Mouse (Mus musculus) T-helper 2 cell (primary cell): ENCODE data around the gene Ccl9.

Experiments
- in situ Hi-C: fragments of 300-600 bp; cut with MboI, MseI; formaldehyde crosslinking; loops from one replicate; pipeline ENCODE4 v1.15.1; 2025; ENCODE audit warnings: high pct_unique_total_duplicates

The Ccl9 gene

GRCm38 (mm10) chr11:83578186-83578760 lies at the start of gene Ccl9:
TSS of gene Ccl9 (minus strand) at chr11:83578636.
- in situ Hi-C loops, result no loop called here

GRCm38 (mm10) chr11:83623586-83623985 lies 45.1 kb upstream of the Ccl9 start:
- in situ Hi-C loops, result loop anchor here (25.0 kb wide), 1 partner anchor 1114 kb away; no protein-coding TSS in a partner anchor

- in situ Hi-C loops, result loop anchor here (25.0 kb wide), 1 partner anchor 1118 kb away; no protein-coding TSS in a partner anchor
Observed at GRCm38 (mm10) chr11:83619037-83619436, 40.6 kb upstream of the Ccl9 start.

- in situ Hi-C loops, result loop anchor here (25.0 kb wide), 1 partner anchor 1119 kb away; no protein-coding TSS in a partner anchor
Observed at GRCm38 (mm10) chr11:83618238-83618637, 39.8 kb upstream of the Ccl9 start.

GRCm38 (mm10) chr11:83616586-83616985 lies 38.1 kb upstream of the Ccl9 start:
- in situ Hi-C loops, result loop anchor here (25.0 kb wide), 1 partner anchor 1121 kb away; no protein-coding TSS in a partner anchor

- in situ Hi-C loops, result loop anchor here (25.0 kb wide), 1 partner anchor 1126 kb away; no protein-coding TSS in a partner anchor
Observed at GRCm38 (mm10) chr11:83610900-83611299, 32.5 kb upstream of the Ccl9 start.

GRCm38 (mm10) chr11:83606396-83606795 lies 28.0 kb upstream of the Ccl9 start:
- in situ Hi-C loops, result loop anchor here (25.0 kb wide), 1 partner anchor 1131 kb away; no protein-coding TSS in a partner anchor

GRCm38 (mm10) chr11:83605535-83605934 lies 27.1 kb upstream of the Ccl9 start:
- in situ Hi-C loops, result loop anchor here (25.0 kb wide), 1 partner anchor 1132 kb away; no protein-coding TSS in a partner anchor

- in situ Hi-C loops, result loop anchor here (25.0 kb wide), 1 partner anchor 1133 kb away; no protein-coding TSS in a partner anchor
Observed at GRCm38 (mm10) chr11:83604698-83605097, 26.3 kb upstream of the Ccl9 start.

GRCm38 (mm10) chr11:83603399-83603798 lies 25.0 kb upstream of the Ccl9 start:
- in situ Hi-C loops, result loop anchor here (25.0 kb wide), 1 partner anchor 1134 kb away; no protein-coding TSS in a partner anchor

- in situ Hi-C loops, result loop anchor here (25.0 kb wide), 1 partner anchor 1137 kb away; no protein-coding TSS in a partner anchor
Observed at GRCm38 (mm10) chr11:83600576-83600975, 22.1 kb upstream of the Ccl9 start.

GRCm38 (mm10) chr11:83598991-83599390 lies 20.6 kb upstream of the Ccl9 start:
- in situ Hi-C loops, result no loop called here

- in situ Hi-C loops, result no loop called here
Observed at GRCm38 (mm10) chr11:83598207-83598837, 19.9 kb upstream of the Ccl9 start.

GRCm38 (mm10) chr11:83597796-83598195 lies 19.4 kb upstream of the Ccl9 start:
- in situ Hi-C loops, result no loop called here

GRCm38 (mm10) chr11:83595669-83596455 lies 17.4 kb upstream of the Ccl9 start:
- in situ Hi-C loops, result no loop called here

GRCm38 (mm10) chr11:83593453-83593852 lies 15.0 kb upstream of the Ccl9 start:
- in situ Hi-C loops, result no loop called here

- in situ Hi-C loops, result no loop called here
Observed at GRCm38 (mm10) chr11:83592853-83593252, 14.4 kb upstream of the Ccl9 start, which contains the start of gene Ccl6. TSS of gene Ccl6 (minus strand) at chr11:83593087.

GRCm38 (mm10) chr11:83584232-83584631 lies 5.8 kb upstream of the Ccl9 start:
- in situ Hi-C loops, result no loop called here

- in situ Hi-C loops, result no loop called here
Observed at GRCm38 (mm10) chr11:83583450-83583754, 5.0 kb upstream of the Ccl9 start.

- in situ Hi-C loops, result no loop called here
Observed at GRCm38 (mm10) chr11:83582626-83583449, 4.4 kb upstream of the Ccl9 start.
